Mouse (Mus musculus): Measurements from ENCODE around the gene Vmn2r38.
"Not testable (repeated sequence)": the region's sequence is repeated elsewhere in the genome, so short reads cannot be mapped to it uniquely, and the experiment has no call there.

The Vmn2r38 gene

GRCm38 (mm10) chr7:9097781-9098180, at the start of gene Vmn2r38:
Vmn2r38 (minus strand) TSS chr7:9097881.
- not testable (repeated sequence) for DNase-seq (ENCODE audit: low spot score in 2 of 2)

- not testable (repeated sequence) for DNase-seq (ENCODE audit: low spot score in 2 of 2)
Measured at GRCm38 (mm10) chr7:9065353-9065752, 32.3 kb downstream of the Vmn2r38 start.

GRCm38 (mm10) chr7:9030698-9031097, 67.0 kb downstream of the Vmn2r38 start, which contains the start of gene Vmn2r39:
Vmn2r39 (minus strand) TSS chr7:9030798.
- DNase-seq (ENCODE audit: low spot score in 2 of 2): not testable (repeated sequence)

Measured in left cerebral cortex, adult 9 months (tissue).